Mouse (Mus musculus) C3H10T1/2 (cell line): ENCODE data around the gene Ankef1. TPM values are rescaled to one million over a fixed set of nuclear protein-coding genes. Genes with fewer than 3 reads are reported as not detected.

Experiments
- polyA plus RNA-seq, 2 experiments: library from polyadenylated mRNA; unstranded; fragments of >200 nt; fragmentation: generic; extraction: Trizol; gene quantifications; one replicate each; pipeline ENCODE4 v1.2.1; 2012; ENCODE audit warnings: missing spikeins in 2 of 2

The Ankef1 gene
- under 1 TPM; 0.01 to 0.26 TPM for polyA plus RNA-seq

DNA sequence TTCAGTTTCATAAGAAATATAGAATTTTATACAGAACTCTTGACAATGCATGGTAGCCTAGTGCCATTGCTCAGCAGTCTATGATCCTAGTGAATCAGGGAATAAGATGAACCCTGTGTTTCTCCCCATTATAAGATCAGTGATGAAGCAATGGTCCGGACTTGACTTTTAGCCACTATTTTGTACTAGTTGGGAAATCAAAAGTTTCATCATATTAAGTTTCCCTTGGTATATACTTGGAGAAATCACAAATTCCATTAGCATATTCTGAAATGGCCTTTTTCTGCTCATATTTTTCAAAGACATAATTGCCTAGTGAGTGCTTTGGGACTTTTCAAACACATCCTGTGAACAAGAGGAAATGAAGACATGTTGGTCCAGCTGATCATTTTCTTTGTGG lies at the start of gene Ankef1:
Gene Ankef1 (plus strand): TSS at position 260 of the 400 bp plus-strand sequence.

Other genes with a start within 250 kb of the Ankef1 start
- not detected for gene Pak7, start 113.9 kb upstream of the Ankef1 start, polyA plus RNA-seq
- gene Snap25, start 211.5 kb downstream of the Ankef1 start, polyA plus RNA-seq = not detected